Mouse (Mus musculus) CD4-positive, CD25-positive, alpha-beta regulatory T cell, adult 2 months (primary cell): ENCODE measurements at regions not wholly inside any gene's neighbourhood (a gene's known extent, or its start where the extent isn't known, plus 50 kb on each side); places are given as distances from the start of the nearest gene placed in this dataset.

ENCODE experiments used
- DNase-seq: peaks from one replicate; pipeline ENCODE4 v3.0.0-alpha.2; 2012; ENCODE audit warnings: low read depth, low spot score

- no peak for DNase-seq
Observed at GRCm38 (mm10) chr12:39952854-39953253, 85.0 kb downstream of the Arl4a start.

DNA sequence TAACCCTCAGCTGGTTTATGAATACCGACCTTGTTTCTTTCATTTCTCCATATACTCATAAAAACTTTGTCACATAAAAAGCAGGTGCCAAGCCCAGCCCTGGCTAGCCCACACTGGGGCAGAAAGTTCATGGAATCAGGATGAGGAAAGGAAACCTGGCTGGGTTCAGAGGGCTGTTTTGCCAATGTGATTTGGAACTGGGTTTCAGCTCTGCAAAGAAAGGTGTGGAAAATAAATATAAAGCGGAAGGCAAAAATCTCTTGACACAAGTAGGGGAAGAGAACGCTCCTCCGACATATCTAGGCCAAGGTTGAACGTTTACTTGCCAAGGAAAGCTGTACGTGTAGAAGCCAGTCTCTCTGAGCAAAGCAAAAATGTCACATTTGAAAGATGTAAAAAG, 85.9 kb downstream of the Arl4a start:
- DNase-seq, result no peak

DNA sequence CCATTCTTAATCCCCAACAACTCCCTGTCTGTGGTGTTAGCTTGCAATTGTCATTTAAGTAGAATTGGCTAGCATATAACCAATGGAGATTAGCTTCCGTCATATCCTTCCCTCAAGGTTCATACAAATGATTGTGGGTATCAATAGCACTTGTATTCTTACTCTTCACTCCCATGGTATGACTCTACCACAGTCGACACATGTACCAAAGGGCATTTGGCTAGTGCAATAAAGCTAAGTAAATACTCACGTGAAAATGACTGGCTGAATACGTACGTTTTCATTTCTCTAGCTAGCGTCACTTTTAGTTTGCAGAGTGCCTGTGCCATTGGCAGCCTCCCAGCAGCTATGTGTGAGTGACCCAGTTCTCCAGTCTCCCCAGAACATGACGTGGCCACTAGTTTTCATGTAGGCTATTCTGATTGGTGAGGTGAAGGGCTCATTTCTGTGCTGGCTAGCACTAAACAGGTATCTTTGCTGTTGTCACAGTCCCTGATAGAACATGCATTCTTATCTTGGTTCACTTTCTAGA, 87.5 kb downstream of the Arl4a start:
- DNase-seq, result no peak

DNA sequence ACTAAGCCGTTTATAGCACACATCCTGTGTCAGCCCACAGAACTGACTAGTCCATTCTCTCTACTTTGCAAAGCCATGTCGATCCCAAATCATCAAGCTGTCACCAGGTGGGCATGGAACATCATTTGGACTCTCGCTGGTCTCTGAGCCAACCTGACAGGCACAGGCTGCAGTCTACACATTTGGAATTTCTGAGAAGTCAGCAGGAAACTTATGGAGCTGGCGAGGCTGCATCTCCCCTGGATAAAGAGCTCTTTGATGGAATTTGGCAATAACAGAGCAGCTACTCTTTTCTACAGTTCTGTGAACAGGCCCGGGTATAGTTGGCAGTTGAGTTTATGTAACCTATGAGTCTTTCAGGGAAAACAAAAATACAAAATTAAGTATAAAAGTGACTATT, 94.9 kb downstream of the Arl4a start:
- DNase-seq, result no peak

- DNase-seq, result no peak
Observed at GRCm38 (mm10) chr12:39941162-39941561, 96.7 kb downstream of the Arl4a start.

GRCm38 (mm10) chr12:39939017-39939416, 98.8 kb downstream of the Arl4a start:
- no peak for DNase-seq

DNA sequence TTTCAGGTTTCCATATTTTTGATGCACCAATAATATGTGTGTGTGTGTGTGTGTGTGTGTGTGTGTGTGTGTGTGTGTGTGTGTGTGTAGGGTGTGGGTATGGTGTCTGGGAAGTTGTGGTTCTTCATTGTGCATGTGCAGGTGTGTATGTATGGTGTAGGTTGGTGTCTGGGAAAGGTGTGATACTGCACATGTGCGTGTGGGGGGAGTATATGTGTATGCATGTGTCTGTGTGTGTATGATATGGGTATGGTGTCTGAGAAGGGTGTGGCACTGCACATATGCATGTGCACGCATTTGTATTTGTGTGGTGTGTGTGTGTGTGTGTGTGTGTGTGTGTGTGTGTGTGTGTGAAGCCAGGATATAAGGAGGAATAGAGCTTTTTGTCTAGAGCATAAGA, 99.6 kb downstream of the Arl4a start:
- no peak for DNase-seq

DNA sequence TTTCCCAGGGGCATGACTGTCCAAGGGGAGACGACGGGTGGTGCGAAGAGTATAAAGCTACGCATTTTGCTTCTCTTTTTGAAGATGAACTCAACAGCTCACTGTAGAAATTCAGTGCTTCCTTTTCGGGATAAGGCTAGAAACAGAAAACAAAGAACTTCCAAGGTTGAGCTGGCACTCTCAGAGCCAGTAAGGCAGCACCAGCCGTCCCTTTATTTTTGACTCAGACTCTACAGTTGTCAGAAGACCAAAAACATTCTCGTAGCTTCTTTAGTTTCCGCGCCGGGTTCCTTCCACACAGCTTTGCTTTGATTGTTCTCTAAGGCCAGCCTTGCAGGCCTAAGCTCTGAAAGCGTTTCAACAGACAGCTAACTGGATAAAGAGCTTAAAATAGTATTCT, 101.5 kb downstream of the Arl4a start:
- no peak for DNase-seq

DNA sequence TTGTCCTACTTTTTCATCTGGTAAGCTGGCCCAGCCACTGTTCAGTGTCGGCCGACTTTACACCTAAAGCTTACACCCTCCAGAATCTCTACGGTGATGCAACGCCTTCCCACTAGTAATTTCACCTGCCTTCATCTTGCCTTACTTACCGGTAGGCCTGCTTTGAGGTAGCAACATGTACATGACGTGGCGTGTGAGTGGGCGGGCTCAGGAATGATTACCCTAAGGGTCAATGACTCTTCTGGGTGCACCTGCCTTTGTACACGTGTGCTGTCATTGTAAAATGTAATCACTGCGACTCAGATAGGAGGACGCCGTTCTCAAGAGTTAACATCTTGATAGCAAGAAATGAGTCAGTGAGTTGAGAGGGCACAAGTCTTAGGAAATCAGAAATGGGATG, 102.0 kb downstream of the Arl4a start:
- DNase-seq, result no peak

GRCm38 (mm10) chr12:39934877-39935276, 102.9 kb downstream of the Arl4a start:
- DNase-seq, result no peak

- DNase-seq, result no peak
Observed at GRCm38 (mm10) chr12:39931251-39931650, 106.6 kb downstream of the Arl4a start.

GRCm38 (mm10) chr12:39927902-39928301, 109.9 kb downstream of the Arl4a start:
- no peak for DNase-seq

- no peak for DNase-seq
Observed at GRCm38 (mm10) chr12:39927014-39927413, 110.8 kb downstream of the Arl4a start.

DNA sequence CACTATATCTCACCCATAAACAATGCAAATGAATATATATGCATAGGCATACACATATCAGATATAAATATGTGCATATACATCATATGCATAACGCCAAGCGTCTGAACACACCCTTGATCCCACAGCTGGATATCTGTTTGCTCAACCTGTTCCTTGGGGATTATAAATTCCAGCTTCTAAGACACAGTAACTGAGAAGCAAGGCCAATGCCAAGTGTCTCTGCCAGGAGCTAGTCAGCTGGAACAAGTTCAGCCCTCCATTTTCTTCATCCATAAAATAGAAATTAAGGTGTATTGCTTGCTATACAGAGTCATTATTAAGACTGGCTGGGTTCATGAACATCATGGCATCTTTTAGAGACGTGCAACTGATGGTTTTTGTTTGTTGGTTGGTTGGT, 116.3 kb downstream of the Arl4a start:
- no peak for DNase-seq

DNA sequence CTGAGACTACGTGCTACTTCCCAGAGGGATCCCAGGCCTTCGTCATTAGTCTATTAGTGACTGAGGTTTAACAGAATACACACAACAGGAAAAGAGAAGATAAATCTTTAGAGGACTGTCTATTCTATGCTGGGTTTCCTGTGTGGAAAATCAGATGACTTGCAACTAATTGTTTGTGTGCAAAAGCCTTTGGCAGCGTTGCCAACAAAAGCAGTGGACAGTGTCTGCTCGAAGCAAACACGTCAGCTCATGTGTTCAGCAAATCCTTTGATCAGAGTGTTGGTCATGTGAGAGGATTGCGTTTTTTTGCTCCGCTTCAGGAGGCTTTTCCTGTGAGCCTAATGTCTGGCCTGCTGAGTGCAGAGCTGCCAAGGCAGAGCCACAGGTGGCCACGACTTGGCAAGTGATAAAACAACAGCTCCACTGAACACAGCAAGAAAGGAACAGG, 117.3 kb downstream of the Arl4a start:
- no peak for DNase-seq

- DNase-seq, result no peak
Observed at GRCm38 (mm10) chr12:39919909-39920308, 117.9 kb downstream of the Arl4a start.

DNA sequence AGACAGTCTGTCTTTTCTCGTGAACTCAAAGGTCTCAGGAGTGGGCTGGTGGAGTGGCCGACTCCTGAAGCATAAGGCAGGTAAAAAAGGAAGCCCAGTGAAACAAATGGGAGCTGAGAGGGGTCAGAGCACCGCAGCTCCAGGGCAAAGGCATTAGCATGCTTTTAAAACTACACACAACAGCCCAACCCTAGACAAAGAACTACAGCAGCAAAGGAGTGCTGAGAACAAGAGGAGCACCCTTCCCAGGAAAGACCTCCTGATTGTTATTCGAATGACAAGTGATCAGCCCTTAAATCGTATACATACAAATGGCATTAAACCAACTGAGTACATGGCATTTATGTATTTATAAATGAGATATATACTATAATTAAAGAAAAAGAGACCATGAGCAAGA, 149.3 kb downstream of the Arl4a start:
- no peak for DNase-seq

- no peak for DNase-seq
Observed at GRCm38 (mm10) chr12:39885366-39885765, 152.5 kb downstream of the Arl4a start.

DNA sequence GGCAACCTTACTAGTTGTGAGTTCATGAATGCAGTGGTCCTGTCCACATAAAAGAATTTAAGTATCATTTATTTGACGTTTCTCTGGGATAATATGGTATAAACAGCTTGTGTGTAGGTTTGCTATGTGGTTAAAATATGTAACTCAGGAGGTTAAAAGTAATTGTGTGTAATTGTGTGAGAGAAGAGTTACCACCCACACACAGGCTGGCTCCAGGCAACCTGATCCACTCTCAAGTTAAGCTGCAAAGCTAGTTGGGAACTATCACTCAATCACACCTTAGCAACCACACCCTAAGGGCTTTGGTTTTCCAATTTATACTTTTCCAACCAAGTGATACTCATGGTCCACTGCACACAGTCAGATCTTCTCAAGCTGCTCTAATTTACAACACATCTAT, 157.5 kb downstream of the Arl4a start:
- no peak for DNase-seq

DNA sequence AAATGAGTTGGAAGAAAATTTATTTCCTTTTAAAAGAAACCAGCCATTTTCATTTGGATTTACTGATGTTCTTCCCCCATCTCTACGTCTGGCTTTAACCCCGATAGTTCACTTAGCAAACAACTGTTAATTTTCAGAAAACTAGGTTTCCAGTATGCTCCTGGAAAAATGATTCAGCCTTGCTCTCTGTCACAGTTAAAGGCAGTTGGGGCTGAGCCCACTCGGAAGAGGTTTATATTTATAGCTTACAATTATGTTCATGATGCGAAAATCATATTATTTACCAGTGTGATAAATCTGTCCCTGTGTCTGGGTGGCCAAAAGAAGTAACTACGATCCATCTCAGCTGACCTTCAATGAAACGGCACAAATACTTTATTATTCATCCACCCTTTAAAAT, 163.9 kb downstream of the Arl4a start:
- no peak for DNase-seq

DNA sequence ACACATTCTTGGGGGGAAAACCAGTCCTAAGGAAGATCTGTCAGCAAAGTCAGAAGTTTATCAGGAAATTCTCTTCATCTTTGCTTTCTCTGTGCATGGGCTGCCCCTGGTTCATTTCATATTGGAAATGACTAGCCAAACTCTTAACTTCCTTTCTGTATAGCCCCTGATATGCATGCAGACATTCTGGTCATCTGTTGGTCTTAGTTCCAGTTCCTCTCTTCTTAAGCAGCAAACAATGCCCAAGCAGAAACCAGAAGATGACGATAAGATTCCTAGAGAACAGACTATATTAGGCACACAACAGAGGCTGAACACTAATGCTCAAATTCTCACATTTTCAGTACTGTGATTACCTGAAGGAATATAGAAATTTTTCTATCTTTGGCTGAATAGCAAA, 176.0 kb downstream of the Arl4a start:
- no peak for DNase-seq

GRCm38 (mm10) chr12:39851610-39852009, 186.2 kb downstream of the Arl4a start:
- DNase-seq, result peak; percentile 23

DNA sequence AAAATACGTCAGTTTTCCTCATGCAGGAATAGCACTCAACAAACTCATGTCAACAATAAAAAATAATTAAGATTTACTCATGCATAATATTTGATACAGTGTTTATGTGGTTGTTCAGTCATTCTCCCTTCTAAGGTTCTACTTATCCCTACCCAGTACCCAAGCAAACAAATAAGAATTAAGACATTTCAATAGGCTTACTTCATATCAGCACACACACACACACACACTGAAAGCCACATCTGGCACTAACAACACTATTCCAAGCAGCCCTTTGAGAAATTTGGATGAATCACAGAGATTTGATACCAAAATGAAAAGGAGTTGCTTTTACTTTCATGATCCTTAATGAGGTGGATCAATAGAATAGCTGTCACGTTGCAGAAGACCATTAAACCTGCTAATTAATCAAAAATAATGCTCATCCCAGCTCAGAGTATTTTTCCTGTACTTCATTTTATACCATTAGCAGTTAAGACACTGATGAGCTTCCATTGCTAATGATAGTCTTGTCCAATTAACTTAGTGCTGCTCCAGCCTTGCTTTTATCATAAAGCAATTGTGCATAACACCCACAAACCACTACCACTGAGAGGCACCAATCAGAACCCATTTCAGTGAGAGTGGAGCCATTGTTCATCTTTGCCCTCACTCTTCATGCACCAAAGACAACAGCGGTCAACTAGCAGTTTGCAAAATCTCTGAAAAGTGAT, 188.3 kb downstream of the Arl4a start:
- DNase-seq, result no peak

GRCm38 (mm10) chr12:39840615-39841014, 197.2 kb downstream of the Arl4a start:
- no peak for DNase-seq
